Mouse (Mus musculus) lung, postnatal 0 days (tissue): ENCODE measurements at regions not wholly inside any gene's neighbourhood (a gene's known extent, or its start where the extent isn't known, plus 50 kb on each side); places are given as distances from the start of the nearest gene placed in this dataset.

Source experiments
- CTCF ChIP-seq: IDR thresholded peaks from 2 replicates; pipeline ENCODE4 v1.5.1; 2016; ENCODE audit warnings: antibody characterized with exemption, mild to moderate bottlenecking
- EP300 ChIP-seq: IDR thresholded peaks from 2 replicates; pipeline ENCODE4 v1.6.1; 2016; ENCODE audit warnings: antibody characterized with exemption, mild to moderate bottlenecking, control low read depth

DNA sequence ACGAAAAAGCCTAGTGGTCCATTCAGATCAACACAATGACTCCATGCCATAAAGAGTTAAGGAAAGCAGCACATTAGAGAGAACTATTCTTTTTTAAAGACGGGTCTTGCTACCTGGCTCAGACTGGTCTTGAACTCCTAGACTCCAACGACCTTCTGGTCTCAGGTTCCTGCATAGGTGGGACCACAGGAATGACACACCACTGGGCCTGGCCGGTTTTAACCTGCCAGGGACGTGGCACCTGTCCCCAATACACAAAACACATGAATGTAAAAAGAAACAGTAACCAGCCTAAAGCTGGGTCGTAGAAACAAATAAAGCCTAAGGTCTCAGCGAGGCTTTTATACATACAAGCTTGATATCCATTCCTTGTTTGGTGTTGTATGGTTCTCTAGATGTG, 67.9 kb downstream of the Hes1 start:
- no peak for TF ChIP-seq CTCF
- no peak for TF ChIP-seq EP300
